Mouse (Mus musculus) intestine, embryonic 14.5 days (tissue): ENCODE measurements around the gene Olfr692. TPM values are rescaled to one million over a fixed set of nuclear protein-coding genes. Genes with fewer than 3 reads are reported as not detected.
"Not testable (repeated sequence)": the region's sequence is repeated elsewhere in the genome, so short reads cannot be mapped to it uniquely, and the experiment has no call there.

Experiments
- ATAC-seq: fragments of 200-750 bp; cut with Nextera tagmentation; replicated peaks from 2 replicates; pipeline ENCODE4 v1.8.0; 2017; ENCODE audit warnings: low read depth, moderate number of reproducible peaks, moderate TSS enrichment, moderate library complexity; ENCODE audit not compliant: low FRiP score, low TSS enrichment
- DNase-seq: peaks from one replicate; pipeline ENCODE4 v3.0.0-alpha.2; 2018; ENCODE audit warnings: low spot score
- H3K27ac ChIP-seq: fragments of 300-500 bp; sonication (generic); 2 replicates; pipeline ENCODE4 v1.5.1; 2014; ENCODE audit warnings: low read depth, mild to moderate bottlenecking, control low read depth
- H3K27me3 ChIP-seq: fragments of 300-500 bp; sonication (generic); replicated peaks from 2 replicates; pipeline ENCODE4 v1.6.1; 2014; ENCODE audit warnings: low read length, control low read depth; ENCODE audit not compliant: control insufficient read depth, insufficient read depth
- H3K36me3 ChIP-seq: fragments of 300-500 bp; sonication (generic); 2 replicates; pipeline ENCODE4 v1.6.1; 2014; ENCODE audit warnings: low read length, control low read depth; ENCODE audit not compliant: control insufficient read depth, insufficient read depth
- H3K4me1 ChIP-seq: fragments of 300-500 bp; sonication (generic); replicated peaks from 2 replicates; pipeline ENCODE4 v1.6.1; 2014; ENCODE audit warnings: low read length, control low read depth, mixed read lengths; ENCODE audit not compliant: control insufficient read depth, insufficient read depth
- H3K4me2 ChIP-seq: fragments of 300-500 bp; sonication (generic); 2 replicates; pipeline ENCODE4 v1.6.1; 2014; ENCODE audit warnings: low read length
- H3K4me3 ChIP-seq: fragments of 300-500 bp; sonication (generic); 2 replicates; pipeline ENCODE4 v1.5.1; 2014; ENCODE audit warnings: low read depth, low read length, control low read depth, mixed read lengths
- H3K9ac ChIP-seq: fragments of 300-500 bp; sonication (generic); 2 replicates; pipeline ENCODE4 v1.6.1; 2014; ENCODE audit warnings: mild to moderate bottlenecking, low read length
- H3K9me3 ChIP-seq: fragments of 300-500 bp; sonication (generic); 2 replicates; pipeline ENCODE4 v1.6.1; 2016; ENCODE audit warnings: low read length, control low read depth; ENCODE audit not compliant: control insufficient read depth
- WGBS: fragments of 180-500 bp; shearing (Covaris S2); extraction: QIAGEN DNeasy Blood & Tissue Kit; methylation state at CpG from one replicate; pipeline ENCODE4 v1.1.7; 2014; 5-methylcytosine and 5-hydroxymethylcytosine counted together
- polyA plus RNA-seq: library from polyadenylated mRNA; unstranded; fragments of >200 nt; fragmentation: Nextera tagmentation; extraction: Ambion mirVana; gene quantifications from 2 replicates; pipeline ENCODE4 v1.2.1, GENCODE M21; 2014

The Olfr692 gene
- polyA plus RNA-seq, 1 experiment from 2014 or later: not detected

- peaks cover 6% of the 10 kb centered on the region; the same call in 1 of the 2 replicates for H3K4me1 ChIP-seq
- H3K9me3 ChIP-seq: no peaks in the 10 kb centered on the region
- H3K27me3 ChIP-seq: no peaks in the 10 kb centered on the region
- H3K36me3 ChIP-seq: peaks cover 9% of the 10 kb centered on the region; the same call in 1 of the 2 replicates
- no peak overlapping the region for H3K4me3 ChIP-seq
- no peak for ATAC-seq
- no peak overlapping the region for H3K4me2 ChIP-seq
- no peak overlapping the region for H3K9ac ChIP-seq
- DNase-seq: no peak
- H3K27ac ChIP-seq: no peak overlapping the region
These were observed 27.2 kb downstream of the Olfr692 start for GRCm38 (mm10) chr7:105395131-105395820.

DNA sequence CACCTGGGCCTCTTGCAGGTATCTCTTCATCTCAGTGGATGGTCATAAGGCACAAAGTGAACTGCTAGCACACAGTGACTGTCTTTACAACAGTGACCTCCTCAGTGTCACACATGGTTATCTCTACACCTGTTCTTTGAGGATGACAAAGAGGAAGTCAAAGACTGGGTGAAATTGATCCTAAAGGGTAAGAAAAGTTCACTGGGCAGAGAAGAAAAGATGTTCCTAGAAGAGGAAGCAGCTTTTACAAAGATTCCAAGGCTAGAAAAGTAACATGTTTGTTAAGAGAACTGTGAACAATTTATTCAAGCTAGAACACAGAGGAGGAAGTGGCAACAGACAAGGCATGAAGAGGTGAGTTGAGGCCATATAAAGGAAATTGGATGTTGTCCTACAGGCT is 28.1 kb downstream of the Olfr692 start:
- no peak overlapping the region for H3K4me3 ChIP-seq
- no peak overlapping the region for H3K4me2 ChIP-seq
- H3K9ac ChIP-seq: no peak overlapping the region
- peaks cover 6% of the 10 kb centered on the region; the same call in 1 of the 2 replicates for H3K4me1 ChIP-seq
- no peaks in the 10 kb centered on the region for H3K27me3 ChIP-seq
- no peak overlapping the region for H3K27ac ChIP-seq
- DNase-seq: no peak
- 0 out of 2 replicates have a peak, but pooled peaks cover 7% of the 10 kb centered on the region for H3K36me3 ChIP-seq
- no peak for ATAC-seq
- H3K9me3 ChIP-seq: no peaks in the 10 kb centered on the region

GRCm38 (mm10) chr7:105399058-105399934 is 31.3 kb downstream of the Olfr692 start:
- Histone ChIP-seq H3K4me3 (peak overlapping the region; percentile 67), H3K9me3 (no peaks in the 10 kb centered on the region), H3K4me2 (peak overlapping the region; percentile 78), H3K4me1 (peaks cover 6% of the 10 kb centered on the region; the same call in 1 of the 2 replicates), H3K27ac (peak overlapping the region; percentile 44), H3K9ac (peak overlapping the region; percentile 83), H3K27me3 (no peaks in the 10 kb centered on the region), H3K36me3 (no peaks in the 10 kb centered on the region)
- WGBS: 2% methylated on average over 25 of the region's 25 CpGs
- no peak; the same call in 1 of the 2 replicates for ATAC-seq
- no peak for DNase-seq

DNA sequence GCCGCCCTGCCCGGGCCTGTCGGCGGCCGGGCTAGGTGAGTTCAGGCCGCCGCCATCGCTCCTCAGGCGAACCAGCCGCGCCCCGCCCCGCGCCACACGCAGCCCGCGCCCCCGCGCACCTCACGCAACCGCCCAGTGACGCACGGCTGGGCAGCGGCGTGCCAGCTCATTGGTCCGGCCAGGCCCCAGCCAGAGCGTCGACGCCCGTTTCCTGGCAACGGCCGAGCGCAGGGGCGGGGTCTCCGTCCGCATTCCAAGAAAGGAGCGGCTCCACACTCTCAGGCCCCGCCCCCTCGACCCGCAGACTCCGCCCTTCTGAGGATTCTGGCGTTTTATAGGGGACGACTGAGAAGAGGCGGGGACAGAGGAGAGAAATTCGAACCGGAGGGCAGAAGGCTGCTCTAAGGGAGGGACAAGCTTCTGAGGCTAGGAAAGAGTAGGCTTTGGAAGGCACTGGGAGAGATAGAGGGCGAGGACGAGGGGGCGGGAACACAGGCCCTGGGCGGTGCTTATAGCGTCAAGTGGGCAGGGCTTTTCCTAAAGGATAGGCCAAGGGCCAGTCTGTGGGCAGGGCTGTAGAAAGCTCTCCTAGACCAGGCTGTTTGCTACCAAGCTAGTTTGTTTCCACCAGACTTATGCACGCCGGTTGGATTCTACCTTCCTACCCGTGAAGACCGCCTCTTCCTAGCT is 32.0 kb downstream of the Olfr692 start, which contains the start of gene Fam160a2:
TSS of gene Fam160a2 (minus strand) at position 120 of the 690 bp plus-strand sequence.
- Histone ChIP-seq H3K4me2 (peak within 1 kb of the TSS; percentile 78), H3K27ac (peak within 1 kb of the TSS; percentile 68), H3K9ac (peak within 1 kb of the TSS; percentile 83), H3K36me3 (no peaks in the 10 kb centered on the region), H3K9me3 (no peaks in the 10 kb centered on the region), H3K4me1 (peaks cover 6% of the 10 kb centered on the region; the same call in 1 of the 2 replicates), H3K27me3 (no peaks in the 10 kb centered on the region), H3K4me3 (peak within 1 kb of the TSS; percentile 67)
- peak; percentile 99 for ATAC-seq
- WGBS: 0% methylated on average over 47 of the region's 55 CpGs
- DNase-seq: peak; percentile 99

DNA sequence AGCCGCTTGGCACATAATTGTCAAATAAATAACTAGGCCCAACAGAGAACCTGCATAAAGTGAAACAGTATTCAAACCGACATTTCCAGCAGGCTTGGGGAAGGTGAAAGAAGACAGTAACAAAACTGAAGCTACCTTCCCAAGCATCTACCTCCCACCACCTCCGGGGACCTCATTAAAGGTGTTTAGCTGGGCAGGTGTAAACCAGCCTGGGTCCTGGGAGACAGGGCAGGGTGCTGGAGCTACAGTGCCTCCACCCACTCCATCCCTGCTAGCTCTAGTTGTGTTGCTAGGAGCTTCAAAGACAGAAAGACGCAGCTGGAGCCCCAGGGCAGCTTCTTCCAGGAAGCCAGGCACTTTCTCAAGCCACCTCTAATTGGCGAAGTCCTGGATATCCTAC is 36.2 kb downstream of the Olfr692 start, which contains the start of gene Cnga4:
TSS of gene Cnga4 (plus strand) at position 301 of the 400 bp plus-strand sequence.
- DNase-seq: no peak
- WGBS: 68% methylated on average over 5 of the region's 5 CpGs
- H3K4me3 ChIP-seq: no peak within 1 kb of the TSS
- H3K27me3 ChIP-seq: no peaks in the 10 kb centered on the region
- H3K36me3 ChIP-seq: no peaks in the 10 kb centered on the region
- H3K4me2 ChIP-seq: no peak within 1 kb of the TSS
- no peak within 1 kb of the TSS for H3K27ac ChIP-seq
- H3K9ac ChIP-seq: no peak within 1 kb of the TSS
- ATAC-seq: no peak
- H3K9me3 ChIP-seq: no peaks in the 10 kb centered on the region
- H3K4me1 ChIP-seq: no peaks in the 10 kb centered on the region

DNA sequence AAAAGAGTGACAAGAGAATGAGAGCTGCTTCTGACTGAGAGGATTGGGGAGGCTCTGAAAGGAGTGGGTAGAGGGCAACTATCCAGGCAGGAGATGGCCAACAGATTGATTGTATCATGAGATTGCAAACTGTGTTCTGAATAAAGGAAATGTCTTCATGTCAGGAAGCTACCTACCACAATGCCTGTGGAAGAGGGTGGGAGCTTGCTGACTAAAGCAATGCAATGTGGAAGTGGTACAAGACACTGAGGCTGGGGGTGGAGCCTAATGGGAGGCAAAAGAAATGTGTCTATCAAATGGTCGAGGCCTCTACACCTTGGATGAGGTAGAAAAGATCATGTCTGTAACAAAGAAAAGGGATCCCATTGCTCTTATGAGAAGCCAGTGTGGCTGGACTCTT is 38.3 kb downstream of the Olfr692 start:
- DNase-seq (no peak), ATAC-seq (no peak)
- WGBS: 66% methylated on average over 1 of the region's 1 CpGs
- no peaks in the 10 kb centered on the region for H3K36me3 ChIP-seq
- H3K4me1 ChIP-seq: no peaks in the 10 kb centered on the region
- no peak overlapping the region for H3K4me2 ChIP-seq
- H3K9ac ChIP-seq: no peak overlapping the region
- no peaks in the 10 kb centered on the region for H3K9me3 ChIP-seq
- H3K27ac ChIP-seq: no peak overlapping the region
- H3K4me3 ChIP-seq: no peak overlapping the region
- H3K27me3 ChIP-seq: no peaks in the 10 kb centered on the region

- not testable (repeated sequence) for ATAC-seq
- DNase-seq: peak; percentile 93
- WGBS: 50% methylated on average over 8 of the region's 8 CpGs
These were observed 44.0 kb downstream of the Olfr692 start for GRCm38 (mm10) chr7:105411874-105412632.

GRCm38 (mm10) chr7:105414385-105414784 is 46.4 kb downstream of the Olfr692 start:
- DNase-seq (no peak), ATAC-seq (no peak)
- Histone ChIP-seq H3K36me3 (no peaks in the 10 kb centered on the region), H3K9ac (no peak overlapping the region), H3K27ac (no peak overlapping the region), H3K4me3 (no peak overlapping the region), H3K27me3 (no peaks in the 10 kb centered on the region), H3K9me3 (no peaks in the 10 kb centered on the region), H3K4me2 (no peak overlapping the region), H3K4me1 (no peaks in the 10 kb centered on the region)
- whole genome bisulfite sequencing: 51% methylated on average over 6 of the region's 6 CpGs

More at GRCm38 (mm10) chr7:105411874-105412632, 44.0 kb downstream of the Olfr692 start:
- not testable (repeated sequence) for H3K9me3 ChIP-seq, H3K9ac ChIP-seq, H3K4me1 ChIP-seq, H3K36me3 ChIP-seq, H3K27ac ChIP-seq, H3K27me3 ChIP-seq, H3K4me2 ChIP-seq, H3K4me3 ChIP-seq
